8 mouse cellular contexts compared by ENCODE assay signal in the genomic region with DNA sequence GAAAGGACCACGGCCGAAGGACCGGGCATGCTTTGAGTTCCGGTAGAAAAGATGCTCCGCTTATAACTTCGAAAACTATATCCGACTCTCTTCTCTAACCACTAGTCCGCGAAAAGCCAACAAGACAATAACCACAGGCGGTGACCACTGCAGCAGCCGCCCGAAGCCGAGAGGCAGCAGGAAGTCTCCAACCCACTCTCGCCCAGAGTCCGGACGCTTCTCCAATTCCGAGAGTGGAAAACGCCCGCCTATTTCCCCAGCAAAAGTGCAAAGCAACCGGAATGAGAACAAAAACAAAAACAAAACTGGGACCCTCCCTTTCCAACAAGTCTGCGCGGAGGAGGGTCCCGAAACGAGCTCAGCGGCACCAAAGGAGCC. TPM values are rescaled to one million over a fixed set of nuclear protein-coding genes. Genes with fewer than 3 reads are reported as not detected.
DNase-seq lines count a peak whose midpoint lies in the region; ATAC-seq and TF ChIP-seq lines count a peak whose summit lies in the region.

No protein-coding gene starts in this region.

- peak overlapping the region; percentile 81 for H3K9ac ChIP-seq in lung, embryonic 14.5 days
- peak overlapping the region; percentile 72 for H3K9ac ChIP-seq in embryonic facial prominence, embryonic 15.5 days
- H3K9ac ChIP-seq in limb, embryonic 12.5 days (replicated peaks): peak overlapping the region; percentile 82

- peak overlapping the region; percentile 87 for H3K4me3 ChIP-seq in lung, embryonic 14.5 days (ENCODE audit: low read depth, low read length)
- peak overlapping the region; percentile 97 for H3K4me3 ChIP-seq in embryonic facial prominence, embryonic 15.5 days (replicated peaks)
- peak overlapping the region; percentile 88 for H3K4me3 ChIP-seq in limb, embryonic 12.5 days (replicated peaks)

- no peak for DNase-seq in lung, embryonic 14.5 days
- DNase-seq in lung, postnatal 10 days: no peak
- DNase-seq in natural killer cell, adult 2 months (ENCODE audit: low spot score in 2 of 2): peak; percentile 54 to 72
- DNase-seq in urinary bladder, postnatal 25 days (ENCODE audit: low spot score): no peak
- no peak for DNase-seq in spleen, postnatal 4 days (ENCODE audit: low spot score in 2 of 2)
- no peak for DNase-seq in spleen, adult 18-20 months

- no peak for TF ChIP-seq CTCF in lung, embryonic 14.5 days (IDR thresholded peaks at IDR 0.05; ENCODE audit: low read depth)

- H3K36me3 ChIP-seq in lung, embryonic 14.5 days (ENCODE audit: insufficient read depth): peaks cover 7% of the 10 kb centered on the region
- peaks cover 5% of the 10 kb centered on the region; the same call in 1 of the 2 replicates for H3K36me3 ChIP-seq in embryonic facial prominence, embryonic 15.5 days
- peaks cover 6% of the 10 kb centered on the region for H3K36me3 ChIP-seq in limb, embryonic 12.5 days

- no peak for ATAC-seq in lung, embryonic 14.5 days (ENCODE audit: insufficient read depth)
- no peak for ATAC-seq in embryonic facial prominence, embryonic 15.5 days (ENCODE audit: insufficient number of reproducible peaks, low FRiP score, low TSS enrichment, low read depth)
- ATAC-seq in limb, embryonic 12.5 days (ENCODE audit: insufficient number of reproducible peaks, insufficient read depth, low FRiP score, low TSS enrichment, low read depth): no peak

- no peaks in the 10 kb centered on the region for H3K9me3 ChIP-seq in lung, embryonic 14.5 days (ENCODE audit: low read depth, low read length)
- no peaks in the 10 kb centered on the region for H3K9me3 ChIP-seq in embryonic facial prominence, embryonic 15.5 days (replicated peaks)
- no peaks in the 10 kb centered on the region for H3K9me3 ChIP-seq in limb, embryonic 12.5 days

- H3K27me3 ChIP-seq in lung, embryonic 14.5 days (ENCODE audit: insufficient read depth, low read length): no peaks in the 10 kb centered on the region
- no peaks in the 10 kb centered on the region for H3K27me3 ChIP-seq in embryonic facial prominence, embryonic 15.5 days
- no peaks in the 10 kb centered on the region for H3K27me3 ChIP-seq in limb, embryonic 12.5 days

- WGBS in lung, embryonic 14.5 days: under 1% methylated on average over 25 of the region's 25 CpGs
- WGBS in embryonic facial prominence, embryonic 15.5 days: under 1% methylated on average over 25 of the region's 25 CpGs
- 1% methylated on average over 25 of the region's 25 CpGs for WGBS in limb, embryonic 12.5 days

- peak overlapping the region; percentile 81 for H3K4me2 ChIP-seq in lung, embryonic 14.5 days
- H3K4me2 ChIP-seq in embryonic facial prominence, embryonic 15.5 days (replicated peaks): peak overlapping the region; percentile 75
- H3K4me2 ChIP-seq in limb, embryonic 12.5 days: peak overlapping the region; percentile 69

- no peaks in the 10 kb centered on the region for H3K4me1 ChIP-seq in lung, embryonic 14.5 days (ENCODE audit: insufficient read depth)
- peaks cover 14% of the 10 kb centered on the region for H3K4me1 ChIP-seq in embryonic facial prominence, embryonic 15.5 days
- peaks cover 15% of the 10 kb centered on the region for H3K4me1 ChIP-seq in limb, embryonic 12.5 days (replicated peaks)

- peak overlapping the region; percentile 84; the same call in 1 of the 2 replicates for H3K27ac ChIP-seq in lung, embryonic 14.5 days (ENCODE audit: low read depth)
- peak overlapping the region; percentile 94 for H3K27ac ChIP-seq in embryonic facial prominence, embryonic 15.5 days (replicated peaks)
- H3K27ac ChIP-seq in limb, embryonic 12.5 days: peak overlapping the region; percentile 87

RNA-seq across cellular contexts. Expression of a gene that starts 0.5 kb away (rescaled TPM):
- polyA plus RNA-seq in lung, embryonic 14.5 days (2014; fragmentation: Nextera tagmentation; extraction: Ambion mirVana): 19.5 and 21.1 TPM in 2 replicates
- 10.5 and 14.9 TPM in 2 replicates for polyA plus RNA-seq in embryonic facial prominence, embryonic 15.5 days (2015; fragmentation: Nextera tagmentation; extraction: Ambion mirVana)
- 12.1 and 12.5 TPM in 2 replicates for polyA plus RNA-seq in limb, embryonic 12.5 days (2016; fragmentation: Nextera tagmentation; extraction: Ambion mirVana)

Comparison
In these comparisons a context has a peak if more than half of its experiments do, and no peak if none do; other contexts are left out.
1. DNase-seq: peak in natural killer cell, adult 2 months (2 of 2); none in lung, embryonic 14.5 days (single experiment), lung, postnatal 10 days (single experiment), urinary bladder, postnatal 25 days (single experiment), spleen, postnatal 4 days (0 of 2) and spleen, adult 18-20 months (0 of 2).
2. Peak in every context shown above with its lines, with median percentiles within 50 percentile points of each other: H3K27ac ChIP-seq, H3K4me2 ChIP-seq, H3K4me3 ChIP-seq and H3K9ac ChIP-seq.